Mouse (Mus musculus) bone marrow macrophage, adult 2 months (primary cell): ENCODE data around the gene Atp2b1. TPM values are rescaled to one million over a fixed set of nuclear protein-coding genes. Genes with fewer than 3 reads are reported as not detected.
A peak's percentile ranks its signal among the peaks of the same experiment; 100 is the strongest.

Source experiments
- H3K27ac ChIP-seq: 2 replicates; pipeline ENCODE4 v1.5.1; 2012; ENCODE audit warnings: low read depth, low read length; ENCODE audit not compliant: insufficient read depth
- H3K4me1 ChIP-seq: 2 replicates; pipeline ENCODE4 v1.6.1; 2012; ENCODE audit warnings: low read length; ENCODE audit not compliant: control insufficient read depth, insufficient read depth
- H3K4me3 ChIP-seq: 2 replicates; pipeline ENCODE4 v1.5.1; 2012; ENCODE audit warnings: mild to moderate bottlenecking, low read length, moderate library complexity; ENCODE audit not compliant: insufficient read depth
- CTCF ChIP-seq: IDR thresholded peaks from 2 replicates; pipeline ENCODE4 v1.5.1; 2012; ENCODE audit warnings: low read depth, mild to moderate bottlenecking, low read length, moderate library complexity
- POLR2A ChIP-seq: IDR thresholded peaks from 2 replicates; pipeline ENCODE4 v1.6.1; 2012; ENCODE audit warnings: mild to moderate bottlenecking, low read depth, low read length, borderline replicate concordance
- polyA plus RNA-seq: library from polyadenylated mRNA; stranded (reverse); fragments of >200 nt; gene quantifications from 2 replicates; pipeline ENCODE4 v1.2.4, GENCODE M21; 2012; ENCODE audit not compliant: missing spikeins, insufficient read depth, insufficient read length

Atp2b1 gene
- polyA plus RNA-seq, 1 experiment: 252 TPM

DNA sequence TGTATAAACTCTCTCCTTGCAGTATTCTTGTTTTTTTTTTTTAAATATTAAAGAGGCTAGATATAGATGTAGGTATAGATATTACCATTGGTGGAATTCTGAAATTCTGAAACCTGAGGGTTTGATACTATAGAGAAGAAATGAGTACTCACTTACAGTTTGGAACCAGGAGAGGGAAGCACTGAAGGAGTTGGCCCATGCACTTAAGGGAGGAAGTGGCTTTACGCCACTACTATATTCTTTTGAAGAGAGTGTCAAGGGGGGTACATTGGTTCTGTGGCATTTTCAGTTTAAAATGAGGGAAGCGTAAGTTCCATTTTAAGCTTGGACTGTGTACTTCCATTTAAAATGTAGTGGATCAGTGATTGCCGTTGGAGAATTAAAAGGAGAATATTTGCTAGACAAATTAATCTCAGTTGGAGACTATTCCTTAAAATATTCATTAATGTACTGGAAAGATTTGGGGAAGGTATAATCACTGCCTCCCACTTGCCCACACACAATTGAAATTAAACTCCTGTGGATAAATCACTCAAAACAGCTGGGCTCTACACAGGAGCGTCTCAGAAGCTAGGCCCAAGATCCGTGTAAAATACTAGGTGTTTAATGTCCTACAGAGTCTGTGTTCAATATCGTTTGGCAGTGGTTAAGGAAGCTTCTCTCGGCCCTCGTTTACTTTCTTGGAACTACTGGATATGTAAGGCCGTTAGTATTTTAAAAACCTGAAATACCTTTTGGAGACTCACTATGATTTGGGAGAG is 32.0 kb downstream of the Atp2b1 start:
- Histone ChIP-seq H3K4me3 (no peak overlapping the region), H3K27ac (no peak overlapping the region), H3K4me1 (peaks cover 65% of the 10 kb centered on the region)
- TF ChIP-seq POLR2A: no peak
- TF ChIP-seq CTCF: no peak

GRCm38 (mm10) chr10:98947206-98947605 is 33.0 kb downstream of the Atp2b1 start:
- Histone ChIP-seq H3K4me3 (no peak overlapping the region), H3K27ac (no peak overlapping the region), H3K4me1 (peaks cover 66% of the 10 kb centered on the region)
- TF ChIP-seq CTCF: no peak
- TF ChIP-seq POLR2A: no peak

DNA sequence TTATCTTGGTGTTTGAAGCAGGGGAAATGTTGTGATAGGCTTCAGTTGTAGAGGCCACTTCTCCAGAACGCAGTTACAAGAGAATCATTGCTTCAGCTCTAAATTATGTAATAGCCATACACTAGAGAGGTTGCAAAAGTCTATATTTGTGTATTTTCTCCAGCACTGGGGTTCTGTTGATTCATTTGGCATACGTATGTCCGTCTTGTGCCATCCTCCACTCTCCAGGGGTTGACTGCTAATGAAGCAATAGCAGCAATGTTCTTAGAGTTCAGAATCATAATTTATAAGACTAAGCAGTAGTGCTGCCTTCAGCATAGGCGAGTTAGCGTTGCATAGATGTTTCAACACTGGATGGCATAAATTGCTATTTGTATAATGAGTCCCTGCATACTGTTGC is 33.9 kb downstream of the Atp2b1 start:
- no peak for TF ChIP-seq CTCF
- no peak for TF ChIP-seq POLR2A
- H3K4me1 ChIP-seq: peaks cover 62% of the 10 kb centered on the region
- H3K27ac ChIP-seq: peak overlapping the region; percentile 13; the same call in 1 of the 2 replicates
- H3K4me3 ChIP-seq: no peak overlapping the region

DNA sequence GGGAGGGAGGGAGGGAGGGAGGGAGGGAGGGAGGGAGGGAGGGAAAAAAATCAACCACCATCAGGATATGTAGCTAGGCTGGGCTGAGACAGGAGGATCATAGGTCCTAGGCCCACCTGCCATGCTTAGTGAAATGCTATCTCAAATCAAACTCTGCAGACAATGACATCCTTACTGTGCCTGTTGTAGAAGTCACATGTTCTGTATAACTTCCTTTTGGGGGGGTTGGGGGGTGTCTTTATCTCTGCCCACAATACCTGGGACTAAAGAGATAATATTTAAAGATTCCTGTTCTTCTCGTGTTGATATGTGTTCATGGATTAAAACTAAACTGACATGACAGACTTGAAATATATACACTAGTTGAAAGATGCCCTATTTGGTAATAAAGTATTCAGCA is 35.5 kb downstream of the Atp2b1 start:
- no peak overlapping the region for H3K27ac ChIP-seq
- no peak for TF ChIP-seq POLR2A
- TF ChIP-seq CTCF: no peak
- no peak overlapping the region for H3K4me3 ChIP-seq
- peaks cover 58% of the 10 kb centered on the region for H3K4me1 ChIP-seq

DNA sequence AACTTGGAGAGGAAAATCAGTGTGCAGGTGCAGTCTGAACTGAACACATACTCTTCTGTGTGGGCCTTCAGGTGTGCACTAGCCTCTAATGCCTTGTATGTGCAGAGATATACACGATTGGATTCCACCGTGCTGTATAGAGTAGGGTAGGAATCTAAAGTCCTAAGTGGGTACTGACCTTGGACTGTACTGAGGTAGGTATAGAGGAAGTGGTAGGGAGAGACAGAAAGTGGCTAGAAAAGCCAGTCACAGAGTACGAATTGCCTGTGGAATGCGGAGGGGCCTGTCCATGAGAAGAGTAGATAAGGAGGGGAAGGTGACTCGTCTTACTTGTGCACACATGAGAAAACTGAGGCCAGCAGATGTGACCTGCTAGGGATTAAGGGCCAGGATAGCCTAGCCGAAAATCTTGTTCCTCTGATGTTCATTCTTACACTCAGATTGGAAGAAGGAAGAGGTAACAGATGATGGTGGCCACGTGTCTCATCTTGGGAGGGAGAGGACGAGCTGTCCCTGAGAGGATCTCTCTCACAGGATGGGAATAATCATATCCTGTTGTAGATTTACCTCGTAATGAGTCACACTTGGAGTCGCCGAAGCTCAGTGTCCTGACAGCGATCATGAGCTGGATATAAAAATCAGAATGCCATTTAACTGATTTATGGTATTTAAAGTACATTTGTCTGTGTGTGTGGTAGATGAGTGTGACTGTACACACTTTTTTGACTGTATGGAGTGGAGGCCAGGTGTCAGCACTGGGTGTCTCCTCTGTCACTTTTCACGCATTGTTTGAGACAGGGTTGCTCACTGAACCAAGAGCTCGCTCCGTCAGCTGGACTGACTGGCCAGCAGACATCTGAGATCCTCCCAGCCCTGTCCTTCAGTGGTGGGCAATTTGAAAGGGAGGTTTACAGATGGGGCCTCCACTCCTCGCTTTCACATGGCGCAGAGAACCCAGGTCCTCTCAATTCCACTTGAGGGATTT is 37.4 kb downstream of the Atp2b1 start:
- Histone ChIP-seq H3K4me3 (no peak overlapping the region), H3K4me1 (peaks cover 56% of the 10 kb centered on the region), H3K27ac (peak overlapping the region; percentile 30; the same call in 1 of the 2 replicates)
- TF ChIP-seq CTCF: no peak
- no peak for TF ChIP-seq POLR2A

DNA sequence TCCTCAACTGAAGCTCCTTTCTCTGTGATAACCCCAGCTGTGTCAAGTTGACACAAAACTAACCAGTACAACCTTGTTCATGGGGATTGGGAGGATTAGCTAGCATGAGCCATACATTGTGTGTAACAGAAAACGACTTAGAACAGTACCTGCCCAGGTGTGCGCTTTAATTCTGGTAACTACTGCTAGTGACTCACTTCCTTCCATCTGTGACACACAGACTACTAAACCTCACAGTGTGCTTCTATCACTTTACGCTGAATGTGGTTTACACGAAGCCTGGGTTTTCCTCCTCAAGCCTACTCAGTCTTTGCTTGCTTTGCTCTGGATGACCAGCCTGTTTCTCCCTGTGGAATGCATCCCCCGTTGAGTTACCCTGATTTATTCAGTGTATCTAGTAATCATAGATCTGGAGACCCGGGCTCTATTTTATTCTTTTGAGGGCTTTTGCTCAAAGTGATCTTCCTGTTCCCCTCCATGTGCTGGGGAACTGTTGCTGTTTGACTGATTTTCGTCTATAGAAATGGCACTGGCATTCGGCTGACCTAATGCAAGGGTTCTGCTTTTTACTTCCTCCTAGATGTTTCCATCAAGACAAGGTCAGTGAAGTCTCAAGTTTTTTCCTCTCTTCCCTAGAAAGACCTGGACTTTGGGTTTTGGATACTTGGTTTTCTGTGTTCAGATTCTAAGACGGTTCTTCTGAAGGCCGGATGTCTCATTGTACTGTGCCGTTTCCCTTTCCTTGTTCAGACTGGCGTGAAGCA is 40.2 kb downstream of the Atp2b1 start:
- Histone ChIP-seq H3K27ac (peak overlapping the region; percentile 85), H3K4me3 (peak overlapping the region; percentile 8; the same call in 1 of the 2 replicates), H3K4me1 (peaks cover 62% of the 10 kb centered on the region)
- TF ChIP-seq POLR2A (no peak), CTCF (no peak)

DNA sequence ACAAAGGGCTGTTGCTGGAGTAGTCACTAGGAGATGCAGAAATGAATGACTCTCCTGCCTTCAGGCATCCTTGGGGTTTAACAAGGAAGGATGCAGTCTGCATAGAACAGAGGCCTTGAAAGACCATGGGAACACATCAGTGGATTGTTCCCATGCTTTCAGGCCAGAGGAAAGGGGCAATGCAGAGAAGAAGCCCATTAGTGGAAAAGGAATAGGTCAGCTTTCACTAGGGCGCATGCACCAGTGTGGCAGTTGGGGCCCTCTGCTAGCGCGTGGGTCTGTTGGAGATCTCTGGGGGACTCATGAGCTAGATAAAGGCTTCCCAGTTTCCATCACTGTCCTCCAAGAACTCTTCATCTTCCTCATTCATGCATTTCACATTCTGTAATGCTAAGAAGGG is 41.9 kb downstream of the Atp2b1 start:
- Histone ChIP-seq H3K4me1 (peaks cover 55% of the 10 kb centered on the region), H3K27ac (no peak overlapping the region), H3K4me3 (no peak overlapping the region)
- TF ChIP-seq CTCF (no peak), POLR2A (no peak)

- Histone ChIP-seq H3K4me1 (peaks cover 49% of the 10 kb centered on the region), H3K4me3 (no peak overlapping the region), H3K27ac (0 out of 2 replicates have a peak overlapping the region, but pooled peaks have one; percentile 26)
- no peak for TF ChIP-seq POLR2A
- TF ChIP-seq CTCF: no peak
These were observed 44.5 kb downstream of the Atp2b1 start for GRCm38 (mm10) chr10:98958752-98959151.

- Histone ChIP-seq H3K27ac (no peak overlapping the region), H3K4me3 (no peak overlapping the region), H3K4me1 (peaks cover 45% of the 10 kb centered on the region)
- TF ChIP-seq POLR2A (no peak), CTCF (no peak)
These were observed 45.2 kb downstream of the Atp2b1 start for GRCm38 (mm10) chr10:98959385-98959784.
